Mouse (Mus musculus) heart, embryonic 15.5 days (tissue): ENCODE measurements around the gene Zfp709. TPM values are rescaled to one million over a fixed set of nuclear protein-coding genes. Genes with fewer than 3 reads are reported as not detected.
"Not testable (repeated sequence)": the region's sequence is repeated elsewhere in the genome, so short reads cannot be mapped to it uniquely, and the experiment has no call there.

Experiments used
- ATAC-seq: fragments of 200-750 bp; cut with Nextera tagmentation; replicated peaks from 2 replicates; pipeline ENCODE4 v1.8.0; 2017; ENCODE audit warnings: low read depth, moderate TSS enrichment; ENCODE audit not compliant: insufficient number of reproducible peaks, insufficient read depth, low FRiP score
- H3K27ac ChIP-seq: fragments of 300-500 bp; sonication (generic); 2 replicates; pipeline ENCODE4 v1.5.1; 2015; ENCODE audit warnings: mild to moderate bottlenecking, inconsistent platforms
- H3K27me3 ChIP-seq: fragments of 300-500 bp; sonication (generic); 2 replicates; pipeline ENCODE4 v1.6.1; 2015; ENCODE audit warnings: inconsistent platforms
- H3K36me3 ChIP-seq: fragments of 300-500 bp; sonication (generic); 2 replicates; pipeline ENCODE4 v1.6.1; 2015; ENCODE audit warnings: mild to moderate bottlenecking, inconsistent platforms
- H3K4me1 ChIP-seq: fragments of 300-500 bp; sonication (generic); replicated peaks from 2 replicates; pipeline ENCODE4 v1.6.1; 2015; ENCODE audit warnings: inconsistent platforms
- H3K4me2 ChIP-seq: fragments of 300-500 bp; sonication (generic); 2 replicates; pipeline ENCODE4 v1.6.1; 2015; ENCODE audit warnings: inconsistent platforms, mild to moderate bottlenecking, moderate library complexity
- H3K4me3 ChIP-seq: fragments of 300-500 bp; sonication (generic); 2 replicates; pipeline ENCODE4 v1.5.1; 2015; ENCODE audit warnings: mild to moderate bottlenecking, inconsistent platforms
- H3K9ac ChIP-seq: fragments of 300-500 bp; sonication (generic); 2 replicates; pipeline ENCODE4 v1.6.1; 2015; ENCODE audit warnings: mild to moderate bottlenecking, inconsistent platforms
- H3K9me3 ChIP-seq: fragments of 300-500 bp; sonication (generic); replicated peaks from 2 replicates; pipeline ENCODE4 v1.6.1; 2016; ENCODE audit warnings: inconsistent platforms
- WGBS: fragments of 180-500 bp; shearing (Covaris S2); methylation state at CpG from one replicate; pipeline ENCODE4 v1.1.7; 2015; ENCODE audit warnings: mixed read lengths; 5-methylcytosine and 5-hydroxymethylcytosine counted together
- polyA plus RNA-seq: library from polyadenylated mRNA; unstranded; fragments of >200 nt; fragmentation: Nextera tagmentation; extraction: Ambion mirVana; gene quantifications from 2 replicates; pipeline ENCODE4 v1.2.1, GENCODE M21; 2015

Gene Zfp709
- polyA plus RNA-seq, 1 experiment from 2014 or later, result 3.7 TPM

DNA sequence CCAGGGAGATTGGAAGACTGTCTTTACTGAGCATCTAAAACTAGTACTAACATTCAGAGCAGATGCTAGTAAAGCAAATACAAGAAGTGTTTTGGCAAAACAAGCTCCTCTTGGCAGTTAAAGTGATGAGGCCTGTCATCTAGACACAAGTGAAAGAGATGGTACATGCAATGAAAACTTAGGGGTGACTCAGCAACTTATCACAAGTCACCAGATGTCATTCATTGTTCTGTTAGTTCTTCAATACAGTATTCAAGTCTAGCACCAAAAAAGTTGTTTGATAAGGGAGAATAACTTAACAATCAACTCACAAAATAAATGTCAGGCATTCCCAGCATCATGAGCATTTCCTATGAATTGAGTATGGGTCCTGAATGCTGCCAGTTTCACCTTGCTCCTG lies 46.0 kb downstream of the Zfp709 start:
- peaks cover 35% of the 10 kb centered on the region for H3K36me3 ChIP-seq
- H3K9me3 ChIP-seq, result no peaks in the 10 kb centered on the region
- ATAC-seq, result no peak
- H3K27me3 ChIP-seq, result no peaks in the 10 kb centered on the region
- H3K4me3 ChIP-seq, result no peak overlapping the region
- H3K27ac ChIP-seq, result no peak overlapping the region
- no peak overlapping the region for H3K4me2 ChIP-seq
- H3K4me1 ChIP-seq, result peaks cover 5% of the 10 kb centered on the region
- H3K9ac ChIP-seq, result no peak overlapping the region

DNA sequence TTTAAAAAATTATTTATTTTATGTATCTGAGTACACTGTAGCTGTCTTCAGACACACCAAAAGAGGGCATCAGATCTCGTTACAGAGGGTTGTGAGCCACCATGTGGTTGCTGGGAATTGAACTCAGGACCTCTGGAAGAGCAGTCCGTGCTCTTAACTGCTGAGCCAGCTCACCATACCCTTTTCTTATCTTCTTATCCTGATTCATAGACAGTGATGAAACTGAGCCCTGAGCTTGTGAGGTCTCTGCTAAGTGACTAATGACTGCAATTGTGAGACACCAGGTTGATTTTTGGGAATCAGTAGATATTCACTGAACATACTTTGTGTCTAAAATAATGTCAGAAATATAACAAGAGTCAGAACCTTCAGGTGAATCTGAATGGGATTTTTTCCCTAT lies 56.2 kb downstream of the Zfp709 start:
- H3K36me3 ChIP-seq, H3K9ac ChIP-seq, H3K4me2 ChIP-seq, H3K4me1 ChIP-seq, H3K9me3 ChIP-seq, H3K27ac ChIP-seq, ATAC-seq, H3K4me3 ChIP-seq, H3K27me3 ChIP-seq: not testable (repeated sequence)
- WGBS, result 77% methylated on average over 2 of the region's 2 CpGs

DNA sequence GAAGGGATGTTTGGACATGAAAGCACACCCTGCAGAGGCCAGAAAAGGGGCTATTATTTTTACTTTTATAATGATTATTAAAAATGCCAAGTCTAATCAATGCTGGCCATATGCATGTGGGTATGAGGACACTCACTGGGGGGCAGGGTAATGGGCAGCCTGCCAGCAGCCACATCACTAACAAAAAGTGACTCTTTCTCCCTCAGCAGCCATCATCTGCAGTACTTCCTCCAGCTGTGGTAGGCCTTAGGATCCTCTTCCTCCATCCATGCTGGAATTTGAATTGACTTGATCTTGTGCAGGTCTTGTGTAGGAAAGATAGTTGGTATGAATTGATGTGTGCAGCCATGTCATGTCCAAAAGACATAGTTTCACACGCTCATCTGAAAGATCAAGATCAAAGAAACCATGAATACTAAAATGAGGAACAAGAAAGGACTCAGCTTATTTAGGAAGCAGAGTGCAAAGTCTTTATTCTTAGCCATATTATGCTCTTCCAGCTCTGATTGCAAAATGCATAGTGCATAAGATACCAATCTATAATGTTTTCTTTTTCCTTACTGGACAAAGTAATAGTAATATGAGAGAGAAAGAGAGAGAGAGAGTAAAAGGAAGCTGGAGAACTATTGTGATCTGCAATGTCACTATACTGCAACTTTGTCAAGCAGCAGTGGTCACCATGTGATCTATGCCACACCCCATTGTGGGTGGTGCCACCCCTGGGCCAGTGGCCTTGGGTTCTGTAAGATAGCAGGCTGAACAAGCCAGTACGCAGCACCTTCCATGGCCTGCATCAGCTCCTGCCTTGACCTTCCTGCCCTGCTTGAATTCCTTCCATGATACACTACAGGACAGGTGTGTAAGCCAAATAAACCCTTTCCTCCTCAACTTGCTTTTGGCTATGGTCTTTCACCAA lies 58.7 kb downstream of the Zfp709 start:
- Histone ChIP-seq H3K4me1 (no peaks in the 10 kb centered on the region), H3K9me3 (no peaks in the 10 kb centered on the region), H3K36me3 (no peaks in the 10 kb centered on the region), H3K27me3 (no peaks in the 10 kb centered on the region), H3K4me3 (no peak overlapping the region), H3K9ac (no peak overlapping the region), H3K27ac (no peak overlapping the region), H3K4me2 (no peak overlapping the region)
- no peak for ATAC-seq
- WGBS, result 75% methylated on average over 2 of the region's 2 CpGs

- no peaks in the 10 kb centered on the region for H3K36me3 ChIP-seq
- H3K9ac ChIP-seq, result no peak overlapping the region
- no peak for ATAC-seq
- no peaks in the 10 kb centered on the region for H3K9me3 ChIP-seq
- no peaks in the 10 kb centered on the region for H3K27me3 ChIP-seq
- no peak overlapping the region for H3K27ac ChIP-seq
- H3K4me2 ChIP-seq, result no peak overlapping the region
- H3K4me1 ChIP-seq, result no peaks in the 10 kb centered on the region
- 73% methylated on average over 1 of the region's 1 CpGs for WGBS
- no peak overlapping the region for H3K4me3 ChIP-seq
Measured at GRCm38 (mm10) chr8:71941776-71942175, 60.0 kb downstream of the Zfp709 start.

Other genes starting within 250 kb of the Zfp709 start
- 0.49 and 0.75 TPM in 2 replicates for gene Unc13a, start 210.3 kb upstream of the Zfp709 start, polyA plus RNA-seq
- gene Jak3, start 205.7 kb upstream of the Zfp709 start, polyA plus RNA-seq, result 6.9 and 11.4 TPM in 2 replicates
- 1.7 and 3.8 TPM in 2 replicates for gene Insl3, start 192.8 kb upstream of the Zfp709 start, polyA plus RNA-seq
- gene B3gnt3, start 180.2 kb upstream of the Zfp709 start, polyA plus RNA-seq, result 3.4 and 4.0 TPM in 2 replicates
- 1.9 and 13.2 TPM in 2 replicates for gene Fcho1, start 156.3 kb upstream of the Zfp709 start, polyA plus RNA-seq
- 2.2 and 2.7 TPM in 2 replicates for gene Zfp882, start 26.6 kb downstream of the Zfp709 start, polyA plus RNA-seq
- 22.3 and 23.3 TPM in 2 replicates for gene Zfp617, start 26.6 kb downstream of the Zfp709 start, polyA plus RNA-seq
- gene Zfp961, start 69.0 kb downstream of the Zfp709 start, polyA plus RNA-seq, result 9.6 and 12.6 TPM in 2 replicates
- gene Cyp4f18, start 127.6 kb downstream of the Zfp709 start, polyA plus RNA-seq, result 1.1 and 1.5 TPM in 2 replicates
- gene Olfr372, start 159.2 kb downstream of the Zfp709 start, polyA plus RNA-seq, result not detected in 2 replicates
- not detected in 2 replicates for gene Olfr373, start 201.2 kb downstream of the Zfp709 start, polyA plus RNA-seq
- gene Olfr374, start 225.0 kb downstream of the Zfp709 start, polyA plus RNA-seq, result not detected in 2 replicates